Mouse (Mus musculus): ENCODE data around the gene Stpg2.

DNA sequence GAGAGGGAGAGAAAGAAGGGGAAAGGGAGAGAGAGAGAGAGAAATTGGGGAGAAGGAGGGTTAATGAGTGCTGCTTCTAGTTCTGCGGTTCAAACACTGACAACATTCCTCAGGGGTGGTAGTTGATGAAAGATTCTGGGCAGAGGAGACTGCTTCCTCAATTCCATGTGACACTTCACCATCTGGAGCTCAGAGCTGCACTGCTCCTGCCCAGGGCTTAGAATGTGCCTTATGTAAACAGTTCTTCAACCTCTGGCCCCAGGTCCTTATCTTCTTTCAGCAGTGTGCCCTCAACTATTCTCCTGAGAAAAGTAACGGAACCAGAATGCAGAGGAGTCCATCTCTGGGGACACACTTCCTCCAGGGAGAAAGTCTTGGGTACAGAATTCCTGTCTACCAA, 43.3 kb upstream of the Stpg2 start:
- TF ChIP-seq POLR2A (IDR thresholded peaks at IDR 0.05; ENCODE audit: insufficient read depth, low read depth, low read length) (no peak), CTCF (IDR thresholded peaks at IDR 0.05; ENCODE audit: insufficient read depth, low read depth, low read length) (no peak)

Measured in olfactory bulb, adult 2 months (tissue).